Mouse (Mus musculus): ENCODE data around the gene Fxn. TPM values are rescaled to one million over a fixed set of nuclear protein-coding genes. Genes with fewer than 3 reads are reported as not detected.

Gene Fxn
- polyA plus RNA-seq, 1 experiment from 2014 or later, result 37.0 TPM

DNA sequence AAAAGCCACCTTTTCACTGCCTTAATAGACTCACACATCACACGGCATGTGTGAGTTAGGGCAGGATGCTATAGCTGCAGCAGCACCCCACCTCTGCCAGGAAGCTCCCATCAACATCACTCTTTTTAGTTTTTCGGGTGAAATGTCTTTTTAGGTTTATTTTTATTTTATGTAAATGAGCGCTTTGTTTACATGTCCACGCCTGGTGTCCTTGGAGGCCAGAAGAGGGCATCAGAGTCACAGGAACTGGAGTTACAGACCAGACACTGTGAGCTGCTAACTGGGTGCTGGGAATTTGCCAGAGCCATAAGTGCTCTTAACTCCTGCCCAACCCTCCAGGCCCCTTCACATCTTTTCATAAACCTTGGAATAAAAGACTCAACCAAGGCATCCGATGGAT is 25.9 kb upstream of the Fxn start:
- Histone ChIP-seq H3K4me1 (replicated peaks; ENCODE audit: control insufficient read depth, insufficient read depth, low read length) (peaks cover 8% of the 10 kb centered on the region; the same call in 1 of the 2 replicates), H3K36me3 (replicated peaks; ENCODE audit: control insufficient read depth, insufficient read depth) (no peaks in the 10 kb centered on the region), H3K4me2 (replicated peaks) (no peak overlapping the region), H3K4me3 (replicated peaks; ENCODE audit: low read length) (no peak overlapping the region), H3K27ac (no peak overlapping the region), H3K27me3 (ENCODE audit: control insufficient read depth, insufficient read depth, low read length) (no peaks in the 10 kb centered on the region), H3K9ac (no peak overlapping the region), H3K9me3 (ENCODE audit: control insufficient read depth, low read length) (no peaks in the 10 kb centered on the region)
- WGBS, result 94% methylated on average over 5 of the region's 5 CpGs
- no peak for DNase-seq (ENCODE audit: low spot score)
- ATAC-seq (ENCODE audit: low FRiP score), result no peak

DNA sequence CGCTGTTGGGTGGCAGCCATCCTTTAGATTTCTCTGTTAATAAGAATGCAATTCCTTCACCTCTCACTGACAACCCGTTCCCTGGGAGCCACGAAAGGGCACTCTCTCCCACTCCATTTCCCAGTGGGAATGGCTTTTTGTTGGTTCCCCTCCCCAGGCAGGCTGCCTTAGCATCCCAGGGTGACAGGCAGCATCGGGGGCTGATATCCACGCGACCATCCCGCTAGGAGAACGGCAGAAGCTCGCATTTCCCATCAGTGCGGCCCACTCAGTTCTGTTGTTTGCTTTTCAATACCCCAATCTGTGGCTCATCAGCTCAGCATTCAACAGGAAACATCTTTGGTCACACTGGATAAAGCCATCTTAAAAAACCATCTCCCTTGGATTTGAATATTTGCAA is 21.8 kb upstream of the Fxn start:
- ATAC-seq (ENCODE audit: low FRiP score), result no peak
- Histone ChIP-seq H3K9ac (no peak overlapping the region), H3K9me3 (ENCODE audit: control insufficient read depth, low read length) (no peaks in the 10 kb centered on the region), H3K4me2 (replicated peaks) (no peak overlapping the region), H3K4me3 (replicated peaks; ENCODE audit: low read length) (no peak overlapping the region), H3K36me3 (replicated peaks; ENCODE audit: control insufficient read depth, insufficient read depth) (no peaks in the 10 kb centered on the region), H3K27ac (no peak overlapping the region), H3K27me3 (ENCODE audit: control insufficient read depth, insufficient read depth, low read length) (no peaks in the 10 kb centered on the region), H3K4me1 (replicated peaks; ENCODE audit: control insufficient read depth, insufficient read depth, low read length) (no peaks in the 10 kb centered on the region)
- no peak for DNase-seq (ENCODE audit: low spot score)
- 29% methylated on average over 10 of the region's 10 CpGs for WGBS

DNA sequence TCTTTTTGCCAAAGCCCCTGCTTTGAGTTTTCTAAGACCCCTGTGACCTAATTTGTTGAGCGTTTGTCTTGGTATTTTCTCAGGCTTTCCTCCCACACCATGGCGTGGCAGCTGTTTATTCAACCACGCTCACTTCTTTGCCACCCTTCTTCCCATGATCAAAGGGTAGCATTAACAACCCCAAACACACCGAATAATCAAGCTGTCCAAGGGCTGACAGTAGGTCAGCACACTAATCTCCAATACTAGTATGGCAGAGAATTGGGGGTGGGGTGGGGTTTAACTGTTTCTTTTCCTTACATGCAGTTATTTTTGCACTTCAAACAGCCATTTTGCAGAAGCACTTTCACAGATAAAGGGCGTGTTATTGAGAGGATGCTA is 21.4 kb upstream of the Fxn start:
- H3K27ac ChIP-seq, result no peak overlapping the region
- 14% methylated on average over 5 of the region's 5 CpGs for WGBS
- H3K4me2 ChIP-seq (replicated peaks), result no peak overlapping the region
- no peaks in the 10 kb centered on the region for H3K4me1 ChIP-seq (replicated peaks; ENCODE audit: control insufficient read depth, insufficient read depth, low read length)
- ATAC-seq (ENCODE audit: low FRiP score) (no peak), DNase-seq (ENCODE audit: low spot score) (no peak)
- no peak overlapping the region for H3K9ac ChIP-seq
- H3K9me3 ChIP-seq (ENCODE audit: control insufficient read depth, low read length), result no peaks in the 10 kb centered on the region
- no peaks in the 10 kb centered on the region for H3K36me3 ChIP-seq (replicated peaks; ENCODE audit: control insufficient read depth, insufficient read depth)
- no peaks in the 10 kb centered on the region for H3K27me3 ChIP-seq (ENCODE audit: control insufficient read depth, insufficient read depth, low read length)
- no peak overlapping the region for H3K4me3 ChIP-seq (replicated peaks; ENCODE audit: low read length)

DNA sequence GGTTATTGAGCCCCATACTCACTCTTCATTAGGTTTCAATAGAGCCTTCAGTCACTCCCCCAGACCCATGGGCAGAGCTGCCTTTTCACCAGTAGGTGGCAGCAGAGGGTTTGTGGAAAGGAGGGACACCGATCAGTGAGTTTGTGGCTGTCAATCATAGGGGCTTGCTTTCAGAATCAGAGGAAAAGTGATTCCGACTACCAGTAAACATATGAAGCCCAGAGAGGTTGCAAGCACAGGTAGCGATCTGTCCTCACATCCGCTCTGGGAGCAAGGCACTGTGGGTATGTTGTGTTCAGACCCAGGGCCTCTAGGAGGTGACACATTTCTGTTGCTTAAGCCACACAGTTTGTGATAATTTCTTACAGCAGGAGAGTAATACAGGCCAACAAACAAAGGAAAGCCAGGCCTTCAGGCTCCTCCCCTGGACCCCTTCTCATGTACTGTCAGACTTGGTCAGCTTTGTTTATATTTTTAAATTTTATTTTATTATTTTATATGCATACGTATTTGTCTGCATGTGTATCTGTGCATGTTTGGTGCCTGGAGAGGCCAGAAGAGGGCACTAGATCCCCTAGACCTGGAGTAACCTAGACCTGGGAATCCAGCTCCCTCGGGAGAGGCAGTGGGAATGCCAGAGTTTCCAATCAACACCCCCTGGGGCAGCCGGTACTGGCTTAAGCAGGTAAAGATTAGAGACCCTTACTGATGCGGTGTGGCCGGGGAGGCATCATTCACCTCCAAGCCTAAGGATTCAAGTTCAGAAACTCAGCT is 20.8 kb upstream of the Fxn start:
- no peaks in the 10 kb centered on the region for H3K4me1 ChIP-seq (replicated peaks; ENCODE audit: control insufficient read depth, insufficient read depth, low read length)
- no peak overlapping the region for H3K9ac ChIP-seq
- H3K27ac ChIP-seq, result no peak overlapping the region
- H3K4me3 ChIP-seq (replicated peaks; ENCODE audit: low read length), result peak overlapping the region; percentile 12; the same call in 1 of the 2 replicates
- no peaks in the 10 kb centered on the region for H3K36me3 ChIP-seq (replicated peaks; ENCODE audit: control insufficient read depth, insufficient read depth)
- H3K27me3 ChIP-seq (ENCODE audit: control insufficient read depth, insufficient read depth, low read length), result no peaks in the 10 kb centered on the region
- DNase-seq (ENCODE audit: low spot score) (peak; percentile 90), ATAC-seq (ENCODE audit: low FRiP score) (peak; percentile 88)
- WGBS, result 3% methylated on average over 9 of the region's 9 CpGs
- peak overlapping the region; percentile 42 for H3K4me2 ChIP-seq (replicated peaks)
- no peaks in the 10 kb centered on the region for H3K9me3 ChIP-seq (ENCODE audit: control insufficient read depth, low read length)

DNA sequence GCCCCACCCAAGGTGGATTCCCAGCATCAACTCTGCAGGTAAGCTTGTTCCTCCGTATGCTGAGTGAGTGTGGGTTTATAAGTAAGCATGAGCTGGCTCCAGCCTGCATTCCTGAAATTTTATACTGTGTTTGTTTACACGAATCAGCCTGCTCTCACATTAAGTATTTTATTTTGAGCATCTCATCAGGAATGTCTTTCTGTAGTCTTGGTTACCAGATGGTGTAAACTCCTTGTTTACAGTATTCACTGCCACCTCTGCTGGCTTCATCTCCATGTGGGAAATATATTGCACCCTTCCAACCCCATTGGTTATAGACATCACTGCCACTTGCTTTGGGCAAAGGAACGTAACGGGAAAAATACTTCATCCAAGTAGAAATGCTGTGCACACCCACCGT is 13.1 kb upstream of the Fxn start:
- Histone ChIP-seq H3K4me3 (replicated peaks; ENCODE audit: low read length) (no peak overlapping the region), H3K9me3 (ENCODE audit: control insufficient read depth, low read length) (no peaks in the 10 kb centered on the region), H3K4me1 (replicated peaks; ENCODE audit: control insufficient read depth, insufficient read depth, low read length) (no peaks in the 10 kb centered on the region), H3K27me3 (ENCODE audit: control insufficient read depth, insufficient read depth, low read length) (no peaks in the 10 kb centered on the region; the same call in 1 of the 2 replicates), H3K36me3 (replicated peaks; ENCODE audit: control insufficient read depth, insufficient read depth) (no peaks in the 10 kb centered on the region), H3K27ac (no peak overlapping the region), H3K4me2 (replicated peaks) (no peak overlapping the region), H3K9ac (no peak overlapping the region)
- DNase-seq (ENCODE audit: low spot score) (no peak), ATAC-seq (ENCODE audit: low FRiP score) (no peak)
- WGBS, result 83% methylated on average over 5 of the region's 5 CpGs

DNA sequence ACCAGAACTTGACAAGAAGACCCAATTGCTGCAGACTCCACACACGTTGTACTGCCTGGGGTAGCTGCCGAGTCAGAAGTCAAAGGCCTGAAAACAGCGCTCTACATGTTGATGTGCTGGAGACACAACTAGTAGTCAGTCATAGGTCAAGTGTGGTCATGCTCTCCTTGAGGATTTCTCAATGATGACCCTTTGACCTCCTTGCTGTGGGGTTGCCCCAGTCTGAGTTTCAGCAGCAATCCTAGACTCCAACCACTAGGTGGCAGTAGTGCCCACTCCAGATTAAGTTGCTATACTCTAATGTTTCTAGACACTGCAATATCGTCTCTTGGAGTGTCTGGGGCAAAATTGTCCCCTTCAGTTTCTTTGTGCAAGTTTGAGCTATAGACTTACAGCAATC is 3.8 kb upstream of the Fxn start:
- no peak overlapping the region for H3K9ac ChIP-seq
- WGBS, result 69% methylated on average over 4 of the region's 4 CpGs
- peaks cover 7% of the 10 kb centered on the region; the same call in 1 of the 2 replicates for H3K4me1 ChIP-seq (replicated peaks; ENCODE audit: control insufficient read depth, insufficient read depth, low read length)
- no peaks in the 10 kb centered on the region for H3K9me3 ChIP-seq (ENCODE audit: control insufficient read depth, low read length)
- H3K4me2 ChIP-seq (replicated peaks), result no peak overlapping the region
- no peaks in the 10 kb centered on the region for H3K36me3 ChIP-seq (replicated peaks; ENCODE audit: control insufficient read depth, insufficient read depth)
- H3K27me3 ChIP-seq (ENCODE audit: control insufficient read depth, insufficient read depth, low read length), result no peaks in the 10 kb centered on the region
- no peak overlapping the region for H3K27ac ChIP-seq
- ATAC-seq (ENCODE audit: low FRiP score) (no peak), DNase-seq (ENCODE audit: low spot score) (peak; percentile 51)
- H3K4me3 ChIP-seq (replicated peaks; ENCODE audit: low read length), result no peak overlapping the region

DNA sequence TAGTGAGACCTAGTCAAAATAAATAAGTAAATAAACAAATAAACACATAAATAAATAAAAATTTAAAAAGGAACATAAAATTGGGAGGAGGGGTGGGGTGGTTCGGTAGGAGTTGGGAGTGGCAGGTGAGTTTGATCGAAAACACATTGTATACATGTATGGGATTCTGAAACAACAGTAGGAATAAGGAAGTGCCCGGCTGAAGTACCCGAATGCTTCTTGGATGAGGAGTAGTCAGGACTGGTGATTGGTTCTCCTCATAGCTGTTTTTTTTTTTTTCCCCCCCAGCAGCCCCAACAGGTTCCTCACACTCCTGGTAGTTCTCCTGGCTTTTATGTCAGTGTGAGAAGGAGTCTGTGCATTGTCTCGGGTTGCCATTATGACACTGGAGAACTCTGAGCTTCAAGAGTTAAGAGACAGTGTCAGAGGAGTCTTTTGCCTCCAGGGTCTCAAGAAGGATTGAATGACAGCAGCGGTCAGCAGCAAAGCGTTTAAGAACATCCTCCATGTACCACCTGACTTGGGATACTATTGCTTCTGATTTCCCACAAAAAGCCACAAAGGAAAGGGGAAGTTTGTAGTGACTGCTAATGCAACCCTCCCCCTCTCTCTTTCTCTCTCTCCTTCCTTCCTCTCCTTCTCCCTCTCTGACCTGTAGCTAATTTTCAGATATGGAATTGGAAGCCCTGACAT is 1.0 kb upstream of the Fxn start:
- ATAC-seq (ENCODE audit: low FRiP score), result no peak
- H3K9ac ChIP-seq, result no peak overlapping the region
- no peaks in the 10 kb centered on the region for H3K27me3 ChIP-seq (ENCODE audit: control insufficient read depth, insufficient read depth, low read length)

DNA sequence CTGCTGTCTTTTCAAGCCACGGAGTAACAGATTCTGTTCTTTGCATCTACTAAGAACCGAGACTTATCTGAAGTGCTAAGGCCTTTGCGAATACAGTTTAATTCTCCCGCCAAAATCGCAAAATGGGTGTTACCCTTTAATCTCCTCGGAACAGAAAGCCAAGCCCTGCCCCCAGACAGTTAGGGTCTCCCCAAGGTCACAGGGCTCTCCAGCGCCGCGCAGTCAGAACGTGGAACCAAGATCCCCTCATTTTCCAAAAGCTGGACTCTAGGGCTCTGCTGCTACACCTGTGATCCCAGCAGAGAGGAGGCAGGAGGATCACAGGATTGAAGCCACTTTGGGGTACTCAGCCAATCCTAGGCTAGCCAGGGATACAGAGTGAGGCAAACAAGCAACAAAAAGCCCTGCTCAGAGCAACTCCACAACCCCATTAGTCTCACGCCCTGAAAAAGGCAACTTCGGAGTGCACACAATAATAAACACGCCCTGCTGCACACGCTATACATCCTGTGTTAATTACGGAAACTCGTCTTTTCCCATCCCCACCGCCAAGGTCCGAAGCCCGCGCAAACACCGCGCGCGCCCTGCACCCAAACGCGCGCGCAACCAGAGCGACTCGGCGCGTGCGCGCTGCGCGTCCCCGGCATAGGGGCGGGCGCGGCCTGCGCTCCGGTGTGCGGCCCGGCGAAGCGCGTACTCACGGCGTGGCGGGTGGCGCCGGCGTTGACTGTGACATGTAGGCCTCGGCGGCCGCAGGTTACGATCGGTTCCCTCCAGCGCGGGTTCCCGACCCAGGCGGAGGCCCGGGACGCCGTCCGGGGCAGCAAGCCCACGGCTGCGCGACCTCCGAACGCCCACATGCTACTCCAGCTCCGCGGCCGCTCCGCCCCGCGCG is 452 bp downstream of the Fxn start:
- H3K9ac ChIP-seq, result peak overlapping the region; percentile 72
- DNase-seq (ENCODE audit: low spot score) (peak; percentile 90), ATAC-seq (ENCODE audit: low FRiP score) (peak; percentile 78)
- WGBS, result under 1% methylated on average over 78 of the region's 78 CpGs
- no peaks in the 10 kb centered on the region for H3K9me3 ChIP-seq (ENCODE audit: control insufficient read depth, low read length)
- peak overlapping the region; percentile 87 for H3K27ac ChIP-seq
- peak overlapping the region; percentile 82 for H3K4me2 ChIP-seq (replicated peaks)
- peaks cover 7% of the 10 kb centered on the region; the same call in 1 of the 2 replicates for H3K4me1 ChIP-seq (replicated peaks; ENCODE audit: control insufficient read depth, insufficient read depth, low read length)
- H3K27me3 ChIP-seq (ENCODE audit: control insufficient read depth, insufficient read depth, low read length), result no peaks in the 10 kb centered on the region
- H3K36me3 ChIP-seq (replicated peaks; ENCODE audit: control insufficient read depth, insufficient read depth), result no peaks in the 10 kb centered on the region; the same call in 1 of the 2 replicates
- peak overlapping the region; percentile 71 for H3K4me3 ChIP-seq (replicated peaks; ENCODE audit: low read length)

More for the DNA sequence above, 1.0 kb upstream of the Fxn start:
- Histone ChIP-seq H3K4me1 (replicated peaks; ENCODE audit: control insufficient read depth, insufficient read depth, low read length) (peaks cover 7% of the 10 kb centered on the region; the same call in 1 of the 2 replicates), H3K27ac (no peak overlapping the region), H3K4me2 (replicated peaks) (peak overlapping the region; percentile 82), H3K9me3 (ENCODE audit: control insufficient read depth, low read length) (no peaks in the 10 kb centered on the region), H3K36me3 (replicated peaks; ENCODE audit: control insufficient read depth, insufficient read depth) (no peaks in the 10 kb centered on the region), H3K4me3 (replicated peaks; ENCODE audit: low read length) (peak overlapping the region; percentile 71)
- 67% methylated on average over 7 of the region's 7 CpGs for WGBS
- DNase-seq (ENCODE audit: low spot score), result no peak

DNA sequence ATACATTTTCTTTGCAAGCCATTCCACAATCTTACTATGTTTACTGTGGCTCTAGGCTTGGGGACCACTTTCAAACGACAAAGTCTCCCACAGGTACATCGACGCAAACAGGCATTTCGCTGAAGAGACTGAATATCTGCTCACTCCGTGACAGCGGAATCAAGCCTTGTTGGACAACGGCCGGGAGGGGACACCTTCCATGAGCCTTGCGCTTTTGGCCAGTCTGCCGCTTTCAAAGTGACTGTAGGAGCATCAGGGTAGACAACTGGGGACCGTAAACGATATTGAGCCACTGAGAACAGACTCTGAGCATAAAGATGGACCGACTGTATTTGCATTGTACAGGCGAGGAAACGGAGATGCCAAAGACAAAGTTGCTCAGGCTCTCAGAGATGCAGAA is 1.5 kb downstream of the Fxn start:
- no peak for DNase-seq (ENCODE audit: low spot score)
- Histone ChIP-seq H3K36me3 (replicated peaks; ENCODE audit: control insufficient read depth, insufficient read depth) (peaks cover 4% of the 10 kb centered on the region; the same call in 1 of the 2 replicates), H3K27ac (no peak overlapping the region), H3K4me2 (replicated peaks) (peak overlapping the region; percentile 82; the same call in 1 of the 2 replicates), H3K4me3 (replicated peaks; ENCODE audit: low read length) (no peak overlapping the region), H3K9me3 (ENCODE audit: control insufficient read depth, low read length) (no peaks in the 10 kb centered on the region), H3K9ac (no peak overlapping the region), H3K27me3 (ENCODE audit: control insufficient read depth, insufficient read depth, low read length) (no peaks in the 10 kb centered on the region), H3K4me1 (replicated peaks; ENCODE audit: control insufficient read depth, insufficient read depth, low read length) (peaks cover 7% of the 10 kb centered on the region; the same call in 1 of the 2 replicates)
- 87% methylated on average over 15 of the region's 15 CpGs for WGBS
- no peak for ATAC-seq (ENCODE audit: low FRiP score)
